Mouse (Mus musculus) ES-E14 (cell line): ENCODE data around the gene Adtrp. TPM values are rescaled to one million over a fixed set of nuclear protein-coding genes. Genes with fewer than 3 reads are reported as not detected.

Experiments
- DNase-seq: peaks from one replicate; pipeline ENCODE4 v3.0.0-alpha.2; 2013; ENCODE audit warnings: low read depth, low spot score
- H3K27ac ChIP-seq: 2 replicates; pipeline ENCODE4 v1.5.1; 2012; ENCODE audit warnings: low read depth, mild to moderate bottlenecking, low read length, moderate library complexity, mixed read lengths; ENCODE audit not compliant: poor library complexity, insufficient read depth, severe bottlenecking
- H3K36me3 ChIP-seq: 2 replicates; pipeline ENCODE4 v1.6.1; 2012; ENCODE audit warnings: mild to moderate bottlenecking, low read length, moderate library complexity, mixed read lengths; ENCODE audit not compliant: control insufficient read depth, poor library complexity, insufficient read depth, severe bottlenecking
- H3K4me1 ChIP-seq, 2 experiments: fragments of 150-350 bp in 1 of 2; sonication (generic) in 1 of 2; 2 replicates each; pipeline ENCODE4 v1.6.1; 2012; ENCODE audit warnings: low read length in 2 of 2, mild to moderate bottlenecking in 1 of 2, mixed read lengths in 1 of 2; ENCODE audit not compliant: control insufficient read depth in 2 of 2, insufficient read depth in 2 of 2, poor library complexity in 1 of 2
- H3K4me3 ChIP-seq, 2 experiments: fragments of 150-350 bp in 1 of 2; sonication (generic) in 1 of 2; 2 replicates each; pipeline ENCODE4 v1.5.1; 2012; ENCODE audit warnings: low read length in 2 of 2, low read depth in 1 of 2, mild to moderate bottlenecking in 1 of 2, mixed read lengths in 1 of 2; ENCODE audit not compliant: insufficient read depth in 1 of 2, poor library complexity in 1 of 2, severe bottlenecking in 1 of 2
- H3K9ac ChIP-seq: 2 replicates; pipeline ENCODE4 v1.6.1; 2012; ENCODE audit warnings: low read depth, mild to moderate bottlenecking, low read length, mixed read lengths; ENCODE audit not compliant: poor library complexity, insufficient read depth, severe bottlenecking
- H3K9me3 ChIP-seq: fragments of 150-350 bp; sonication (generic); 2 replicates; pipeline ENCODE4 v1.6.1; 2012; ENCODE audit warnings: low read depth, mild to moderate bottlenecking, low read length; ENCODE audit not compliant: control insufficient read depth, insufficient read depth
- CHD2 ChIP-seq: IDR thresholded peaks from 2 replicates; pipeline ENCODE4 v1.6.1; 2014; ENCODE audit warnings: mild to moderate bottlenecking, low read depth, low read length, inconsistent platforms
- HCFC1 ChIP-seq: IDR thresholded peaks from 2 replicates; pipeline ENCODE4 v1.6.1; 2012; ENCODE audit warnings: low read length, inconsistent platforms, borderline replicate concordance; ENCODE audit not compliant: insufficient read depth
- MAFK ChIP-seq: IDR thresholded peaks from 2 replicates; pipeline ENCODE4 v1.6.1; 2014; ENCODE audit warnings: mild to moderate bottlenecking, low read depth, low read length, inconsistent platforms; ENCODE audit not compliant: insufficient read depth
- ZC3H11A ChIP-seq: IDR thresholded peaks from 2 replicates; pipeline ENCODE4 v1.6.1; 2012; ENCODE audit warnings: low read depth, mild to moderate bottlenecking, inconsistent platforms, low read length, borderline replicate concordance
- ZNF384 ChIP-seq: IDR thresholded peaks from 2 replicates; pipeline ENCODE4 v1.6.1; 2012; ENCODE audit warnings: low read depth, low read length, inconsistent platforms
- in situ Hi-C, 2 experiments: fragments of 600-800 bp; cut with MboI; formaldehyde crosslinking; loops; one replicate each; pipeline ENCODE4 v1.15.1; 2025; ENCODE audit warnings: low sequenced_read_pairs in 2 of 2, inconsistent platforms in 1 of 2; ENCODE audit not compliant: unreplicated experiment in 2 of 2
- total RNA-seq: library from RNA; depleted of rRNA; stranded (reverse); fragments of 300-350 nt; gene quantifications from 2 replicates; pipeline ENCODE4 v1.2.3, GENCODE M21; 2012

Adtrp gene
- total RNA-seq, 1 experiment: 0.58 TPM

GRCm38 (mm10) chr13:41844071-41844470 is 3.4 kb downstream of the Adtrp start:
- TF ChIP-seq ZC3H11A (no peak), ZNF384 (no peak), MAFK (no peak), HCFC1 (no peak), CHD2 (no peak)
- H3K4me3 ChIP-seq: no peak overlapping the region
- no peaks in the 10 kb centered on the region for H3K9me3 ChIP-seq
- no peak overlapping the region for H3K9ac ChIP-seq
- H3K36me3 ChIP-seq: no peaks in the 10 kb centered on the region
- H3K27ac ChIP-seq: no peak overlapping the region
- DNase-seq: no peak
- in situ Hi-C loops: no loop called here
- no peaks in the 10 kb centered on the region; a peak in 2 of 4 replicates for H3K4me1 ChIP-seq

DNA sequence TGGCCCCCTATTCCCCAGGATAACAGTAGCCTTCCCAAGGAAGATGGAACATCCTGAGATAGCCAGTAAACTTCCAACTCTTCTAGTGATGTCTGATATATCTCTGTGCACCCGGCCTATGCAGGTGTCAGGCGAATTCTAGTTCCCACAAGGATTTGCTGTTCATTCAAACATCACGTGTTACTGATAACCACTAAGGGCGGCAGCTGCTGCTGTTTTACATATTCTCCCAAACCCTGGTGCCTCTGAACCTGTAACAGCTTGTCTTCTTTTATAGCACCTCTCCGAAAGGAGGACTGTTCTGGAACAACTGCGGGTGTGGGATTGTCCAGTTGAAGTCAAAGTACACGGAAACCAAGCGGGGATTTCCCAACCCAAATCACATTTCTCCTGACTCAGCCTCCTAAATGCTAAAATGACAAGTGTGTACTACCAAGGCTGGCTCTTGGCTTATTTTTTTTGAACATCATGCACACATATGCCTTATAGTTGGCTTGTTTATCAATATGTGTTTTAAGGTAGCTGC is 13.8 kb downstream of the Adtrp start:
- TF ChIP-seq ZNF384: no peak
- TF ChIP-seq HCFC1: no peak
- TF ChIP-seq MAFK: no peak
- no peak for TF ChIP-seq CHD2
- TF ChIP-seq ZC3H11A: no peak
- no peak for DNase-seq
- Histone ChIP-seq H3K9ac (no peak overlapping the region), H3K9me3 (no peaks in the 10 kb centered on the region), H3K4me1 (no peaks in the 10 kb centered on the region), H3K4me3 (no peak overlapping the region), H3K27ac (no peak overlapping the region), H3K36me3 (no peaks in the 10 kb centered on the region)
- in situ Hi-C loops: no loop called here

DNA sequence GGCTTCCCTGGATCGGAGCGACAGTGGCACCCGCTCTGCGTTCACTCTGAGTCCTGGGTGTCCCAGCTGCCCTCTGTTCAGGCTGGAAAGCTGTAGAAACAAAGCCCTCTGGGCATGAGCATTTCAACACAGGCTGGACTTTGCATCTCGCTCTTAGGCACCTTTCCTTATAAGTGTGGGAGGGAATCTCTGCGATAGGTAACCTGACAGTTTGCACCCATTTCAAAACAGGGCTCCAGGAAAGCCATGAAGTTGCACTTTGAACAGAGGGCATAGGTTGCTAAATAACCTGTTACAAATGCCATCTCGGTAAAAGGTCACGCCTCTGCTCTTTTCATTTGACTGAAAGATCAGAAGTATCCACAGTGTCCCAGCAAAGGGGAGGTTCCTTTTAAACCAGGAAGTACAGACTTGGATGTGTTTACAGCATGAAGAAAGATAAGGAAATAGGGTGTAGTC is 19.2 kb downstream of the Adtrp start:
- Histone ChIP-seq H3K9ac (no peak overlapping the region), H3K9me3 (no peaks in the 10 kb centered on the region), H3K4me1 (peaks cover 0 to 3% of the 10 kb centered on the region in 2 experiments; a peak in 1 of 4 replicates), H3K27ac (no peak overlapping the region), H3K36me3 (no peaks in the 10 kb centered on the region), H3K4me3 (no peak overlapping the region)
- no peak for TF ChIP-seq MAFK
- no peak for TF ChIP-seq ZC3H11A
- TF ChIP-seq CHD2: no peak
- TF ChIP-seq ZNF384: no peak
- TF ChIP-seq HCFC1: no peak
- no peak for DNase-seq
- in situ Hi-C loops: no loop called here

DNA sequence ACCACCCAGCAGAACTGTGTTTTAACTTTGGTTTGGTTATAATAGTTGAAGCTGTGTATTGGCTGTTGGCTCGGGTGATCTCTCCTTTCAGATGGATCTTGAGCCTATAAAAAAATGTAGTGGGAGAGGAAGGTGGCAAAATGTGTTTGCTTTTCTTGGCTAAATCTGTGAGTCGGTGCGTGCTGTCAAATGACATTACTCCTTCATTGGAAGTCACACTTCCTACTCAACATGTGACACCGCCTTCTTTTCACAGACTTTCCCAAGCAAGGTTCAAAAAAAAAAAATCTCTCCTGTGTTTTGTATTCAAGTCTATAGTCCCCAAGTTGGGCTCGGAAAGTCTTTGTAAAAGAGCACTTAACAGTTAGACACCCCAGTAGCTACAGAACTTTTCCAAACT is 19.9 kb downstream of the Adtrp start:
- no peak overlapping the region for H3K4me3 ChIP-seq
- in situ Hi-C loops: no loop called here
- no peak for DNase-seq
- TF ChIP-seq ZC3H11A: no peak
- no peak for TF ChIP-seq CHD2
- TF ChIP-seq MAFK: no peak
- TF ChIP-seq HCFC1: no peak
- TF ChIP-seq ZNF384: no peak
- H3K4me1 ChIP-seq: peaks cover 0 to 3% of the 10 kb centered on the region in 2 experiments; a peak in 1 of 4 replicates
- no peak overlapping the region for H3K9ac ChIP-seq
- H3K9me3 ChIP-seq: no peaks in the 10 kb centered on the region
- H3K27ac ChIP-seq: no peak overlapping the region
- no peaks in the 10 kb centered on the region for H3K36me3 ChIP-seq
